Mouse (Mus musculus): ENCODE data around the gene P2ry14. TPM values are rescaled to one million over a fixed set of nuclear protein-coding genes. Genes with fewer than 3 reads are reported as not detected.

P2ry14 gene
- 4.6 and 8.0 TPM in 2 replicates for polyA plus RNA-seq (2012; rRNA removed)

- 61% methylated on average over 5 of the region's 5 CpGs for WGBS
- no peaks in the 10 kb centered on the region for H3K4me1 ChIP-seq (ENCODE audit: control insufficient read depth, insufficient read depth, low read length)
- DNase-seq, result no peak
- TF ChIP-seq POLR2A (IDR thresholded peaks at IDR 0.05; ENCODE audit: borderline replicate concordance, extremely low read depth, low read depth, low read length) (no peak), CTCF (IDR thresholded peaks at IDR 0.05; ENCODE audit: insufficient read depth, low read length) (no peak)
- H3K4me3 ChIP-seq (replicated peaks; ENCODE audit: extremely low read depth, low read depth, low read length), result no peak within 1 kb of the TSS
Observed at GRCm38 (mm10) chr3:59153424-59153823, at the start of gene P2ry14. TSS of gene P2ry14 (minus strand) at chr3:59153618.

DNA sequence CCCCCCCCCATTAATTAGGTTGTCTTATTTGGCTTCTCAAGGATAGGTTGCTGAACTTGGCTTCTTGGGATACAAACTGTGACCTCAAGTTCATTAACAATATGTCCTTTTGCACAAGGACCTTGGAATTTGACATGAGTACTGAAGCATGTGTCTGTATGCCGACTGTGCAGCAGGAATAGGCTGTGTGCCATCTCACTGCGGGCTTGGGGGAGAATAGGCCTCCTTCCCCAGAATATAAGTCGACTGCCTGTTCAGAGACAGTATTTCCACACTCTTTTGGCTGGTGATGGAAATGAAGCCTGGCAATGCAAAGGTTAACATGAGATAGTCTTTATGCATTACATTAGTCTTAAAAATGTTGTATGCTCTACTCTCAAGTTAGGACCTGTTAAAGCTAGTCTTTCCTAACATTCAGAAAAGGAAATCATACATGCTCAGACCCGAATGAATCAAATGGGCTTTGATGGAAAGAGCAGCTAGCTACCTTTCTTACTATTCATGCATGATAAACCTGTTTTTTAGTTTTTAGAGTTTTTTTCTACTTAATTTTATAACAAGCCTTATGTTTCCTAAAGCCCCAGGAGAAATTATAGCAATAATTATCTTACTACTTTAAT is 44.0 kb upstream of the P2ry14 start:
- WGBS, result 59% methylated on average over 4 of the region's 4 CpGs
- DNase-seq, result no peak

DNA sequence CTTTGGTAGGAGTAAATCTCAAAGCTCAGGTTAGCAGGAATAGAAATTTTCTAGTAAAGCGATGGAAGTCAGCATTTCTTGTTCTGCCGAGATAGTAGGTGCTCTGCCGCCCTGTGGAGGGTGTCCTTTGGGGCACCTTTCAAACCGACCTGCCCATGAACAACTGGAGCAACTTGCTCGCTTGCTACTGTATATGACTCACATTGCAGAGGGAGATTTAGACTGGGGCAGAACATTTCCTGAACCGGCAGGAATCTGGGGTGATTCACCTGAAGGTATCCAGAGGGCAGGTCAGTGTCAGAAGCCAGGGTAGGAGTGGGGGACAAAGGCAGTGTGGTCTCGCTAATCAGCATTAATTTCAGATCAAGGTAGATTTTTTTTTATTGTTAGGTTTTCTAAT is 41.5 kb upstream of the P2ry14 start, which contains the start of gene Gpr87:
Gene Gpr87, minus strand, starts transcription at position 167 of the 400 bp plus-strand sequence.
- WGBS, result 84% methylated on average over 7 of the region's 7 CpGs
- Histone ChIP-seq H3K4me3 (replicated peaks; ENCODE audit: extremely low read depth, low read depth, low read length) (no peak within 1 kb of the TSS), H3K4me1 (ENCODE audit: control insufficient read depth, insufficient read depth, low read length) (no peaks in the 10 kb centered on the region)
- TF ChIP-seq CTCF (IDR thresholded peaks at IDR 0.05; ENCODE audit: insufficient read depth, low read length), result no peak
- no peak for TF ChIP-seq POLR2A (IDR thresholded peaks at IDR 0.05; ENCODE audit: borderline replicate concordance, extremely low read depth, low read depth, low read length)
- no peak for DNase-seq

More for the DNA sequence above, 44.0 kb upstream of the P2ry14 start:
- TF ChIP-seq POLR2A (IDR thresholded peaks at IDR 0.05; ENCODE audit: borderline replicate concordance, extremely low read depth, low read depth, low read length) (no peak), CTCF (IDR thresholded peaks at IDR 0.05; ENCODE audit: insufficient read depth, low read length) (no peak)
- H3K4me3 ChIP-seq (replicated peaks; ENCODE audit: extremely low read depth, low read depth, low read length), result no peak overlapping the region
- no peaks in the 10 kb centered on the region for H3K4me1 ChIP-seq (ENCODE audit: control insufficient read depth, insufficient read depth, low read length)

DNA sequence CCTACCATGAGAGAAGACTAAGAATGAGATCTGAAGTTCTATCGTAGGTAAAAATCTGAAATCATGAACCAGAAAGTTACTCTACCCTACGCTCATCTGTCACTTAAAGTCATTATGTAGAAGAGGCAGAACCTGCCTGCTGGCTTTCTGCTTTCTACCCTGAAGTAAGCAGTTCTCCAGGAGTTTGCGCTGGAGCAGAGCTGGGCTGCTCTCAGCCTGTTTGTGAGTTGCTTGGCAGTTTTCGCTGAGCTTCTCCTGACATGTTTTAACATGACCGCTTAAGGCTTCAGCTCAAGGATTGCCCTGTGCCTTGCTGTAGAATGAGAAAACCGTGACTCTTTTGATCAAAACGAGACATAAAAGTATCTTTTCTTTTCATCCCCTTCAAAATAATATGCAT is 40.7 kb upstream of the P2ry14 start:
- 87% methylated on average over 7 of the region's 7 CpGs for WGBS
- no peak for DNase-seq

GRCm38 (mm10) chr3:59191674-59192073 is 38.3 kb upstream of the P2ry14 start:
- H3K4me1 ChIP-seq (ENCODE audit: control insufficient read depth, insufficient read depth, low read length), result no peaks in the 10 kb centered on the region
- H3K4me3 ChIP-seq (replicated peaks; ENCODE audit: extremely low read depth, low read depth, low read length), result no peak overlapping the region
- DNase-seq, result no peak
- WGBS, result 92% methylated on average over 6 of the region's 6 CpGs
- no peak for TF ChIP-seq POLR2A (IDR thresholded peaks at IDR 0.05; ENCODE audit: borderline replicate concordance, extremely low read depth, low read depth, low read length)
- no peak for TF ChIP-seq CTCF (IDR thresholded peaks at IDR 0.05; ENCODE audit: insufficient read depth, low read length)

More for the DNA sequence above, 40.7 kb upstream of the P2ry14 start:
- TF ChIP-seq POLR2A (IDR thresholded peaks at IDR 0.05; ENCODE audit: borderline replicate concordance, extremely low read depth, low read depth, low read length) (no peak), CTCF (IDR thresholded peaks at IDR 0.05; ENCODE audit: insufficient read depth, low read length) (no peak)
- H3K4me1 ChIP-seq (ENCODE audit: control insufficient read depth, insufficient read depth, low read length), result no peaks in the 10 kb centered on the region
- no peak overlapping the region for H3K4me3 ChIP-seq (replicated peaks; ENCODE audit: extremely low read depth, low read depth, low read length)

DNA sequence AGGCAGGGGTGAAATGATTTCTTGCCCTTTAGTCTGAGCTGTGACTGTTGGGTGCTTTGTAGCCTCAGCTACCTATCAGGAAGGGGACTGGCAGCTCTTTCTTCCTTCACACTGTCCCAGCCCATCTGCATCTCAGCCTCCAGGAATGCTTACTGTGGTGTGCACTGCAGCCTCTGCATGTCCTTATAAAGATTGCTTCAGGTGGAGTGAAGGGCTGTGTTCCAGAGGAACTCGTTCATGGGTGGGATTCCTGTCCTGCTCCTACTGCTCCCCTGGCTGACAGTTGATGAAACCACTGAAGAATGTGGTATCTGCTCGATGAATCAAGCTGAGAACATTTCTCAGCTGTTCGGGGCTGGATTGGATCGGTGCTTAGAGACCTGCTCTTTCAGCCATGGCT is 33.9 kb upstream of the P2ry14 start:
- no peak overlapping the region for H3K4me3 ChIP-seq (replicated peaks; ENCODE audit: extremely low read depth, low read depth, low read length)
- WGBS, result 70% methylated on average over 4 of the region's 4 CpGs
- TF ChIP-seq POLR2A (IDR thresholded peaks at IDR 0.05; ENCODE audit: borderline replicate concordance, extremely low read depth, low read depth, low read length), result no peak
- no peak for DNase-seq
- H3K4me1 ChIP-seq (ENCODE audit: control insufficient read depth, insufficient read depth, low read length), result no peaks in the 10 kb centered on the region

DNA sequence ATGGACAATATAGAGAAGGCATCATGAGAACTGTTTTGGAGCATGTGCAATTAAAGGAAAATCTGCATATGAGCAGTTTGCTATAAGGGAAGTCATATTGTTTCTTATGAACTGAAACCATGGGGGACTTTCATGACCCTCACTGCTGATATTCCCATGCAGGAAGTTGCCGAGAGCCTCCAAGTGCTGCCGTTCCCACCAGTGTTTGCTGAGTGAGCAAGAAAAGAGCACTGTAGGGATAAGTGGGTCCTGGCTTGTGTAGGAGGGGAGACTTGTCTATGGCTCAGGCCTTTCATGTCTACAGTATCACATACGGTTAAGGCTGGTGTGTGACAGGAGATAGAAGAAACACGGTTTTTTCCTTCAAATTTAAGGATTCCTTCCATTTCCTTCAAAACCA is 32.2 kb upstream of the P2ry14 start:
- 67% methylated on average over 4 of the region's 4 CpGs for WGBS
- no peak overlapping the region for H3K4me3 ChIP-seq (replicated peaks; ENCODE audit: extremely low read depth, low read depth, low read length)
- TF ChIP-seq POLR2A (IDR thresholded peaks at IDR 0.05; ENCODE audit: borderline replicate concordance, extremely low read depth, low read depth, low read length), result no peak
- no peak for TF ChIP-seq CTCF (IDR thresholded peaks at IDR 0.05; ENCODE audit: insufficient read depth, low read length)
- no peak for DNase-seq
- H3K4me1 ChIP-seq (ENCODE audit: control insufficient read depth, insufficient read depth, low read length), result no peaks in the 10 kb centered on the region

DNA sequence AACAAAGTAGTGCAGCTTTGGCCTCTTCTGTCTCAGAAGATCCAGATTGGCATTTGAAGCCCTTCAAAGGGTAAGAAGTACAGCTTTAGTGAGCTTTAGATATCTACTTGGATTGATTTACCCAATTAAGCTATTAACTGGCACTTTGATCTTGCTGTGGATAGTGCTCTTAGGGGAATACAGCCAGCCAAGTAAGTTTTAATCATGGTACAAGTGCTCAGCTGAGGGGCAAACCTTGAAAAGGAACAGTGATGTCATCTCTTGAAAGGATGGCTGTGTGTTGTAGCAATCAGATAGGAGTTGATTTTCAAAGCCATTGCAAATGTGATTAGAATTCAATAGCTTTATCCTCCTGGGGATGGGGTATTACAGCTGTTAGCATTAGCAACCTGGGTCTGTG is 28.7 kb upstream of the P2ry14 start:
- no peak for DNase-seq
- TF ChIP-seq CTCF (IDR thresholded peaks at IDR 0.05; ENCODE audit: insufficient read depth, low read length), result no peak
- no peak for TF ChIP-seq POLR2A (IDR thresholded peaks at IDR 0.05; ENCODE audit: borderline replicate concordance, extremely low read depth, low read depth, low read length)
- no peaks in the 10 kb centered on the region for H3K4me1 ChIP-seq (ENCODE audit: control insufficient read depth, insufficient read depth, low read length)
- H3K4me3 ChIP-seq (replicated peaks; ENCODE audit: extremely low read depth, low read depth, low read length), result no peak overlapping the region

DNA sequence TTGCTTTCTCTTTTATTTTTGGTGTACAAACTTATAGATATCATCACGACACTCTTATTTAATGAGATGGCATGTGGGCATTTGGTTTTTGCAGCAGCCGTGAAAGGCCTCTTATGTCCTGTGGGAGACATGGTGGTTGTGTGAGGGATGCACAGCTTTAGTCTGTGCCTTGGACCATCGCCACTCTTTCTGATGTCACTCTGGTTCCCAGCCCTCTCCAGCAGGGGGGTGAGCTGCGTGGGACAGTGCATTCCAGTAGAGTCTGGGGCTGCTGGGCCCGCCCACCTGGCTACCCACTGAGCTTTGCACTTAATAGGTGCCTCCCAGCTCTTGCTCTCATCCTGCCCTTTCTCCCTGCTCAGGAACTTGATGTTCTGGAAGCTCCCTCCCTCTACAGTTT is 27.7 kb upstream of the P2ry14 start:
- WGBS, result 67% methylated on average over 5 of the region's 5 CpGs
- TF ChIP-seq POLR2A (IDR thresholded peaks at IDR 0.05; ENCODE audit: borderline replicate concordance, extremely low read depth, low read depth, low read length) (no peak), CTCF (IDR thresholded peaks at IDR 0.05; ENCODE audit: insufficient read depth, low read length) (no peak)
- no peak for DNase-seq
- no peak overlapping the region for H3K4me3 ChIP-seq (replicated peaks; ENCODE audit: extremely low read depth, low read depth, low read length)
- H3K4me1 ChIP-seq (ENCODE audit: control insufficient read depth, insufficient read depth, low read length), result no peaks in the 10 kb centered on the region

- TF ChIP-seq CTCF (IDR thresholded peaks at IDR 0.05; ENCODE audit: insufficient read depth, low read length) (no peak), POLR2A (IDR thresholded peaks at IDR 0.05; ENCODE audit: borderline replicate concordance, extremely low read depth, low read depth, low read length) (no peak)
- Histone ChIP-seq H3K4me3 (replicated peaks; ENCODE audit: extremely low read depth, low read depth, low read length) (no peak overlapping the region), H3K4me1 (ENCODE audit: control insufficient read depth, insufficient read depth, low read length) (no peaks in the 10 kb centered on the region)
- 55% methylated on average over 5 of the region's 5 CpGs for WGBS
- DNase-seq, result no peak
Observed at GRCm38 (mm10) chr3:59176871-59177270, 23.5 kb upstream of the P2ry14 start.

Measured in lung, adult 2 months (tissue).